Mouse (Mus musculus) ES-E14 (cell line): ENCODE results near the gene Amotl2.

Experiments
- CHD2 ChIP-seq: IDR thresholded peaks from 2 replicates; pipeline ENCODE4 v1.6.1; 2014; ENCODE audit warnings: mild to moderate bottlenecking, low read depth, low read length, inconsistent platforms
- ZC3H11A ChIP-seq: IDR thresholded peaks from 2 replicates; pipeline ENCODE4 v1.6.1; 2012; ENCODE audit warnings: low read depth, mild to moderate bottlenecking, inconsistent platforms, low read length, borderline replicate concordance
- ZNF384 ChIP-seq: IDR thresholded peaks from 2 replicates; pipeline ENCODE4 v1.6.1; 2012; ENCODE audit warnings: low read depth, low read length, inconsistent platforms

GRCm38 (mm10) chr9:102749216-102749615, 32.7 kb downstream of the Amotl2 start:
- TF ChIP-seq ZNF384 (no peak), CHD2 (no peak), ZC3H11A (no peak)
